Mouse (Mus musculus): Measurements from ENCODE around the gene Creb5. TPM values are rescaled to one million over a fixed set of nuclear protein-coding genes. Genes with fewer than 3 reads are reported as not detected.

Gene Creb5
- polyA plus RNA-seq, 1 experiment = 6.0 TPM

GRCm38 (mm10) chr6:53513380-53513779 lies 226.3 kb downstream of the Creb5 start:
- TF ChIP-seq POLR2A (IDR thresholded peaks at IDR 0.05; ENCODE audit: borderline replicate concordance, insufficient read depth, low read length) = no peak
- no peak for TF ChIP-seq CTCF (IDR thresholded peaks at IDR 0.05; ENCODE audit: borderline replicate concordance, insufficient read depth, low read depth, low read length)
- no peak for DNase-seq
- H3K27ac ChIP-seq (ENCODE audit: insufficient read depth, low read length) = no peak overlapping the region
- H3K4me3 ChIP-seq (replicated peaks; ENCODE audit: insufficient read depth, low read depth, low read length) = no peak overlapping the region
- WGBS = 94% methylated on average over 2 of the region's 2 CpGs
- no peaks in the 10 kb centered on the region for H3K4me1 ChIP-seq (ENCODE audit: control insufficient read depth, insufficient read depth, low read length)
- no peaks in the 10 kb centered on the region for H3K27me3 ChIP-seq (ENCODE audit: control insufficient read depth, insufficient read depth, low read length)

GRCm38 (mm10) chr6:53514862-53515261 lies 227.8 kb downstream of the Creb5 start:
- H3K4me1 ChIP-seq (ENCODE audit: control insufficient read depth, insufficient read depth, low read length) = no peaks in the 10 kb centered on the region
- no peak for DNase-seq
- WGBS = 46% methylated on average over 1 of the region's 1 CpGs
- TF ChIP-seq CTCF (IDR thresholded peaks at IDR 0.05; ENCODE audit: borderline replicate concordance, insufficient read depth, low read depth, low read length) (no peak), POLR2A (IDR thresholded peaks at IDR 0.05; ENCODE audit: borderline replicate concordance, insufficient read depth, low read length) (no peak)
- H3K4me3 ChIP-seq (replicated peaks; ENCODE audit: insufficient read depth, low read depth, low read length) = no peak overlapping the region
- H3K27ac ChIP-seq (ENCODE audit: insufficient read depth, low read length) = no peak overlapping the region
- no peaks in the 10 kb centered on the region for H3K27me3 ChIP-seq (ENCODE audit: control insufficient read depth, insufficient read depth, low read length)

- H3K27me3 ChIP-seq (ENCODE audit: control insufficient read depth, insufficient read depth, low read length) = no peaks in the 10 kb centered on the region
- no peak for DNase-seq
- WGBS = 85% methylated on average over 4 of the region's 4 CpGs
- no peaks in the 10 kb centered on the region for H3K4me1 ChIP-seq (ENCODE audit: control insufficient read depth, insufficient read depth, low read length)
- H3K27ac ChIP-seq (ENCODE audit: insufficient read depth, low read length) = no peak overlapping the region
- no peak overlapping the region for H3K4me3 ChIP-seq (replicated peaks; ENCODE audit: insufficient read depth, low read depth, low read length)
- no peak for TF ChIP-seq POLR2A (IDR thresholded peaks at IDR 0.05; ENCODE audit: borderline replicate concordance, insufficient read depth, low read length)
- TF ChIP-seq CTCF (IDR thresholded peaks at IDR 0.05; ENCODE audit: borderline replicate concordance, insufficient read depth, low read depth, low read length) = no peak
Observed at GRCm38 (mm10) chr6:53515611-53516010, 228.5 kb downstream of the Creb5 start.

DNA sequence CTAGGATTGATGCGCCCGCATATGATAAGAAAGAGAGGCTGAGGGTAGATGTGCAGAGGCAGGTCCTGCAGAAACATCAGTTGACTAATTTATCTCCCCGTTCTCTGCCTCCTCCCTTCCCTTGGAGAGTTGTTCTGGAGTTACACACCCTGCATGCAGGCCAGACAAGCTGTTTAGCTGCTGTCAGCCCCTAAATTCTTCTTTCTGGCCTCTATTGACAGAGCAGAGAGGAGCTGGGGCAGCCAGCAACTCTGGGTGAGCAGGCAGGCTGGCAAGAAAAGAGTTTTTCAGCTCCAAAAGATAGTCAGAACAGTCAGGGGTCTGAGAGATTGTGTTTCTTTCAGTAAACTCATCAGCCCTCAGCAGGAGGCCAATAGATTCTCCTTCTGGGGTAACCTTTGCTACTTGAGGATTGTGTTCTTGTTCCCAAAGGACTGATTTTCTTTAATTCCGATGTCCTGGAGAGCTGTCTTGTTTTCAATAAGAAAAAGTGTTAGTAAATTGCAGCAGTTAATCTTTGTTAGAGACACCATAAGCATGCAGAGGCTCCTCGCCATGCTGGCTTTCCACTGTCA lies 230.4 kb downstream of the Creb5 start:
- no peaks in the 10 kb centered on the region for H3K4me1 ChIP-seq (ENCODE audit: control insufficient read depth, insufficient read depth, low read length)
- H3K27me3 ChIP-seq (ENCODE audit: control insufficient read depth, insufficient read depth, low read length) = no peaks in the 10 kb centered on the region
- TF ChIP-seq POLR2A (IDR thresholded peaks at IDR 0.05; ENCODE audit: borderline replicate concordance, insufficient read depth, low read length) (no peak), CTCF (IDR thresholded peaks at IDR 0.05; ENCODE audit: borderline replicate concordance, insufficient read depth, low read depth, low read length) (no peak)
- DNase-seq = no peak
- no peak overlapping the region for H3K4me3 ChIP-seq (replicated peaks; ENCODE audit: insufficient read depth, low read depth, low read length)
- 71% methylated on average over 5 of the region's 5 CpGs for WGBS
- H3K27ac ChIP-seq (ENCODE audit: insufficient read depth, low read length) = no peak overlapping the region

DNA sequence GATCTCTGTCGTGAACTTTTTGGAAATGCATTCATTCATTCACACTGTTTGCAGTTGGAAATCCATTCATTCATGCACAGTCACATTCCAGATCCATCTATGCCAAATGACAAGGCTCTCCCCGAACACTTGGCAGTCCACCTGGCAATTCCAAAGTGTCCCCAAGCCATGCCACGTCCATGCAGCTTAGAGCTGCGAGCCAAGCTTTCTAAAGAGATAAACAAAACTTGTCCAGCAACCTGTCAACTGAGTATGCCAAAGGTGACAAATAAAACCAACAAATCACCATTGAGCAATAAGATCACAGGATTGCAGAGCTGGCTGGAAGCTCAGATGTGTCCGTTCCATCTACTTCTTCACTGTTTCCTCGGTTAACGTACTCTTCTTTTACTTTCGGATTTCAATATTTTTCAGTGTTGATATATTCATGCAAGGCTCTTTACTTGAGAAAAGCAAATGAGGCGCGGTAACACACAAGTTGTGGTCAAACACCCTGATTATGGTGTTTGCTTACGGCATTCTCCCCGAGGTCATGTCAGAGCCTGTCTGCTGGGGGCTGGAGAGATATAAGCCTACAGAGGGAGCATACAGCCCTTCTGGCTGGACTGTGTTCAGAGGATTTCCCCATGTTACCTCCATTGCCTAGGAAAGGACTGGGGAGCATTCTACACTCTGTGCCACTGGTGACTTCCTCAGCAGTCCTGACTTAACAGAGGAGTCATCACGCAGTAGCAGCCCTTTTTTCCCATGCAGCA lies 236.8 kb downstream of the Creb5 start:
- H3K4me3 ChIP-seq (replicated peaks; ENCODE audit: insufficient read depth, low read depth, low read length) = no peak overlapping the region
- TF ChIP-seq CTCF (IDR thresholded peaks at IDR 0.05; ENCODE audit: borderline replicate concordance, insufficient read depth, low read depth, low read length) (no peak), POLR2A (IDR thresholded peaks at IDR 0.05; ENCODE audit: borderline replicate concordance, insufficient read depth, low read length) (no peak)
- H3K27ac ChIP-seq (ENCODE audit: insufficient read depth, low read length) = no peak overlapping the region
- WGBS = 79% methylated on average over 13 of the region's 13 CpGs
- H3K4me1 ChIP-seq (ENCODE audit: control insufficient read depth, insufficient read depth, low read length) = no peaks in the 10 kb centered on the region
- no peak for DNase-seq
- H3K27me3 ChIP-seq (ENCODE audit: control insufficient read depth, insufficient read depth, low read length) = no peaks in the 10 kb centered on the region

DNA sequence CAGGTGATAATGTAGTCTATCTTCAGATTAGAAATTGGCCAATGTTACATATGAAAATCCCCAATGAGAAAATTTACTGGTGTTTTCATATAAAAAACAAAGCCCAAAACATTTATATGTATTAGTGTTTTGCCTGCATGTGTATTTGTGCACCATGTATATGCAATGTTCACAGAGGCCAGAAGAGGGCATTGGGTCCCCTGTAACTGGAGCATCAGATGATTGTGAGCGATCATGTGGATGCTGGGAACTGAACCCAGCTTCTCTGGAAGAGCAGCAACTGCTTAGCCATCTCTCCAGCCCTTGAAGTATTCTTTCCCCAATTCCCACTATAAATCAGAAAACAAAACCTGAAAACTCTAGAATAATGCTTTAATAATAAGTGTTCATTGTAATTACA lies 239.4 kb downstream of the Creb5 start:
- TF ChIP-seq POLR2A (IDR thresholded peaks at IDR 0.05; ENCODE audit: borderline replicate concordance, insufficient read depth, low read length) (no peak), CTCF (IDR thresholded peaks at IDR 0.05; ENCODE audit: borderline replicate concordance, insufficient read depth, low read depth, low read length) (0 out of 2 replicates have a peak, but pooled peaks have one; percentile 11)
- H3K4me3 ChIP-seq (replicated peaks; ENCODE audit: insufficient read depth, low read depth, low read length) = no peak overlapping the region
- no peaks in the 10 kb centered on the region for H3K27me3 ChIP-seq (ENCODE audit: control insufficient read depth, insufficient read depth, low read length)
- H3K4me1 ChIP-seq (ENCODE audit: control insufficient read depth, insufficient read depth, low read length) = no peaks in the 10 kb centered on the region
- DNase-seq = no peak
- 98% methylated on average over 1 of the region's 1 CpGs for WGBS
- no peak overlapping the region for H3K27ac ChIP-seq (ENCODE audit: insufficient read depth, low read length)

- TF ChIP-seq POLR2A (IDR thresholded peaks at IDR 0.05; ENCODE audit: borderline replicate concordance, insufficient read depth, low read length) = no peak
- no peak for TF ChIP-seq CTCF (IDR thresholded peaks at IDR 0.05; ENCODE audit: borderline replicate concordance, insufficient read depth, low read depth, low read length)
- H3K27me3 ChIP-seq (ENCODE audit: control insufficient read depth, insufficient read depth, low read length) = no peaks in the 10 kb centered on the region
- no peak overlapping the region for H3K4me3 ChIP-seq (replicated peaks; ENCODE audit: insufficient read depth, low read depth, low read length)
- H3K4me1 ChIP-seq (ENCODE audit: control insufficient read depth, insufficient read depth, low read length) = no peaks in the 10 kb centered on the region
- DNase-seq = no peak
- H3K27ac ChIP-seq (ENCODE audit: insufficient read depth, low read length) = no peak overlapping the region
- WGBS = 92% methylated on average over 8 of the region's 8 CpGs
Observed at GRCm38 (mm10) chr6:53530742-53531141, 243.7 kb downstream of the Creb5 start.

GRCm38 (mm10) chr6:53531461-53531860 lies 244.4 kb downstream of the Creb5 start:
- no peak overlapping the region for H3K27ac ChIP-seq (ENCODE audit: insufficient read depth, low read length)
- H3K27me3 ChIP-seq (ENCODE audit: control insufficient read depth, insufficient read depth, low read length) = no peaks in the 10 kb centered on the region
- TF ChIP-seq POLR2A (IDR thresholded peaks at IDR 0.05; ENCODE audit: borderline replicate concordance, insufficient read depth, low read length) (no peak), CTCF (IDR thresholded peaks at IDR 0.05; ENCODE audit: borderline replicate concordance, insufficient read depth, low read depth, low read length) (no peak)
- DNase-seq = no peak
- WGBS = 90% methylated on average over 4 of the region's 4 CpGs
- H3K4me3 ChIP-seq (replicated peaks; ENCODE audit: insufficient read depth, low read depth, low read length) = no peak overlapping the region
- H3K4me1 ChIP-seq (ENCODE audit: control insufficient read depth, insufficient read depth, low read length) = no peaks in the 10 kb centered on the region; the same call in 1 of the 2 replicates

Data from cerebellum, adult 2 months (tissue).